Mouse (Mus musculus) erythroblast, embryonic 14.5 days (primary cell): ENCODE results near the gene Uvrag.

ENCODE experiments used
- GATA1 ChIP-seq: IDR thresholded peaks from 2 replicates; pipeline ENCODE4 v1.6.1; 2012; ENCODE audit warnings: low read length, inconsistent platforms, mixed read lengths
- TAL1 ChIP-seq: IDR thresholded peaks from 3 replicates; pipeline ENCODE4 v1.6.1; 2012; ENCODE audit warnings: low read length, inconsistent platforms, mixed read lengths

- no peak for TF ChIP-seq GATA1
- TF ChIP-seq TAL1 = no peak
Observed at GRCm38 (mm10) chr7:98887811-98888261, 253.1 kb downstream of the Uvrag start.
